Comparison of ENCODE assay signal across 9 mouse cellular contexts in the genomic region with DNA sequence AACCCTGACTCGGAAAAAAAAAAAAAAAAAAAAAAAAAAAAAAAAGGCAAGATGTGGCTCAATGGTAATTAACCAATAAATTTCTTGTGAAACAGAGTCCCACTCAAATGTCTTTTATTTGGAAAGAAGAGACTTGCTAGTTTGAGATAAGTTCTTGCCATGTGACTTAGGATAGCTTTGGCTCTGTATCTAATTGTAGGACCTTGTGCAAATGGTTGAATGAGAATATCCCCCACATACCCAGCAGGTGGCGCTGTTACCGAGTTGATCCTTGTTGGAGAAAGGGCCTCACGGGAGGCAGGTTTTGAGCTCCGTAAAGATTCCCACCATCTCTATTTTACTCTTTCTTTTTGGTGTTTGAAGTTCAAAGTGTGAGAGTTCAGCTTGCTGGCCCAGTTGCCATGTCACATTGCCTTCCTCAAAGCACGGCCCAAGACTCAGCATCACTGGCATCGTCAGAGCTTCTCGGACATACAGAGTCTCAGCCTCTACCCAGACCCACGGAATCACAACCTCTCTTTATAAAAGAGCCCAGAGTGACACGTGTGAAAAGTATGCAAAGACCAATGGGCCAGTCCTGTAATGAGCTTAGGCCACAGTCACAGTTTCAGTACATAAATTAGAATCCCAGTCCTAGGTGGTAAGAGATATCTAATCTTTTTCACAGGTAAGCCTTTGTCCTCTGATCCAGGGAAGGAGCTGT. TPM values are rescaled to one million over a fixed set of nuclear protein-coding genes. Genes with fewer than 3 reads are reported as not detected.
A peak's percentile ranks its signal among the peaks of the same experiment; 100 is the strongest.
DNase-seq lines count a peak whose midpoint lies in the region; ATAC-seq and TF ChIP-seq lines count a peak whose summit lies in the region.
"Had no signal": no experiment of that assay in that cellular context is flagged by ENCODE, and none has a peak within 500 bp of the region (broad histone marks: within the 10 kb centered on the region; RNA-seq: fewer than 3 reads in every experiment).

No protein-coding gene starts in this region.

- TF ChIP-seq POLR2A in myocyte (IDR thresholded peaks at IDR 0.05; ENCODE audit: insufficient read length, low read depth): no peak

- no peaks in the 10 kb centered on the region for H3K36me3 ChIP-seq in forebrain, embryonic 10.5 days (replicated peaks)
- no peaks in the 10 kb centered on the region for H3K36me3 ChIP-seq in heart, embryonic 14.5 days (ENCODE audit: control insufficient read depth, insufficient read depth, low read length)
- no peaks in the 10 kb centered on the region for H3K36me3 ChIP-seq in kidney, postnatal 0 days (ENCODE audit: insufficient read depth, low read length)
- H3K36me3 ChIP-seq in liver, embryonic 11.5 days (ENCODE audit: control insufficient read depth, insufficient read depth, low read length): no peaks in the 10 kb centered on the region
- no peaks in the 10 kb centered on the region for H3K36me3 ChIP-seq in myocyte (ENCODE audit: control insufficient read depth, insufficient read depth)

- no peak overlapping the region for H3K27ac ChIP-seq in forebrain, embryonic 10.5 days
- H3K27ac ChIP-seq in heart, embryonic 14.5 days (replicated peaks in 1 of 2; ENCODE audit: control insufficient read depth in 1 of 2, insufficient read depth in 1 of 2, low read depth in 2 of 2, low read length in 2 of 2): no peak overlapping the region
- no peak overlapping the region for H3K27ac ChIP-seq in kidney, postnatal 0 days
- no peak overlapping the region for H3K27ac ChIP-seq in liver, embryonic 11.5 days (ENCODE audit: low read depth, low read length)

- no peaks in the 10 kb centered on the region for H3K9me3 ChIP-seq in forebrain, embryonic 10.5 days
- H3K9me3 ChIP-seq in heart, embryonic 14.5 days (ENCODE audit: control insufficient read depth, low read length): no peaks in the 10 kb centered on the region
- H3K9me3 ChIP-seq in kidney, postnatal 0 days (replicated peaks; ENCODE audit: low read length): no peaks in the 10 kb centered on the region
- H3K9me3 ChIP-seq in liver, embryonic 11.5 days (ENCODE audit: control insufficient read depth, low read length): no peaks in the 10 kb centered on the region

- peak overlapping the region; percentile 49 for H3K4me2 ChIP-seq in heart, embryonic 14.5 days (ENCODE audit: low read length)
- H3K4me2 ChIP-seq in kidney, postnatal 0 days (ENCODE audit: low read length): no peak overlapping the region
- peak overlapping the region; percentile 63 for H3K4me2 ChIP-seq in liver, embryonic 11.5 days
- H3K4me2 ChIP-seq in myocyte (ENCODE audit: low read depth): peak overlapping the region; percentile 53

- peak; percentile 93 for TF ChIP-seq CTCF in kidney, postnatal 0 days (IDR thresholded peaks at IDR 0.05; ENCODE audit: low read depth)

- 36% methylated on average over 10 of the region's 10 CpGs for WGBS in forebrain, embryonic 10.5 days
- 32% methylated on average over 10 of the region's 10 CpGs for whole genome bisulfite sequencing in heart, embryonic 14.5 days
- WGBS in kidney, postnatal 0 days: 31% methylated on average over 10 of the region's 10 CpGs
- 35% methylated on average over 10 of the region's 10 CpGs for WGBS in liver, embryonic 11.5 days

- peak; percentile 70 to 80 for DNase-seq in CD8-positive naive resting alpha-beta T cell, adult 2 months (ENCODE audit: low read depth in 2 of 2, low spot score in 2 of 2)
- peak; percentile 92 for DNase-seq in c-Kit-positive CD71-negative TER-119-negative erythroid progenitor cells, embryonic 14.5 days (ENCODE audit: low read depth)
- DNase-seq in forebrain, embryonic 10.5 days (ENCODE audit: extremely low spot score, low spot score): peak; percentile 82
- DNase-seq in kidney, postnatal 0 days (ENCODE audit: low spot score): peak; percentile 90
- DNase-seq in liver, embryonic 11.5 days (ENCODE audit: low spot score): peak; percentile 81
- peak; percentile 86 to 96 for DNase-seq in spleen, postnatal 4 days (ENCODE audit: low spot score in 2 of 2)

- H3K27me3 ChIP-seq in forebrain, embryonic 10.5 days (ENCODE audit: poor library complexity, severe bottlenecking): peaks cover 49% of the 10 kb centered on the region
- H3K27me3 ChIP-seq in heart, embryonic 14.5 days (ENCODE audit: control insufficient read depth, insufficient read depth, low read length): peaks cover 47% of the 10 kb centered on the region
- no peaks in the 10 kb centered on the region for H3K27me3 ChIP-seq in kidney, postnatal 0 days (ENCODE audit: insufficient read depth, low read length)
- peaks cover 20% of the 10 kb centered on the region for H3K27me3 ChIP-seq in liver, embryonic 11.5 days (replicated peaks; ENCODE audit: control insufficient read depth, insufficient read depth, low read length)
- H3K27me3 ChIP-seq in myocyte (ENCODE audit: control insufficient read depth, insufficient read depth, insufficient read length): no peaks in the 10 kb centered on the region

- H3K9ac ChIP-seq in heart, embryonic 14.5 days (ENCODE audit: low read length): no peak overlapping the region
- no peak overlapping the region for H3K9ac ChIP-seq in kidney, postnatal 0 days (ENCODE audit: low read depth, low read length)
- H3K9ac ChIP-seq in liver, embryonic 11.5 days (ENCODE audit: low read depth, low read length): no peak overlapping the region

- ATAC-seq in heart, embryonic 14.5 days (ENCODE audit: insufficient number of reproducible peaks, insufficient read depth, low FRiP score, low read depth): no peak
- ATAC-seq in kidney, postnatal 0 days (replicated peaks; ENCODE audit: low FRiP score, low read depth): peak; percentile 29; the same call in 1 of the 2 replicates
- ATAC-seq in liver, embryonic 11.5 days (replicated peaks; ENCODE audit: low FRiP score): peak; percentile 74

- H3K4me3 ChIP-seq in forebrain, embryonic 10.5 days: peak overlapping the region; percentile 31
- H3K4me3 ChIP-seq in heart, embryonic 14.5 days (ENCODE audit: control insufficient read depth in 1 of 2, insufficient read depth in 1 of 2, low read depth in 1 of 2, low read length in 2 of 2): no peak overlapping the region; a peak in 1 of 4 replicates
- no peak overlapping the region for H3K4me3 ChIP-seq in kidney, postnatal 0 days (replicated peaks; ENCODE audit: low read depth, low read length)
- H3K4me3 ChIP-seq in liver, embryonic 11.5 days (ENCODE audit: low read depth, low read length): peak overlapping the region; percentile 27; the same call in 1 of the 2 replicates
- H3K4me3 ChIP-seq in myocyte: no peak overlapping the region
- H3K4me3 ChIP-seq: erythroblast, embryonic 14.5 days had no signal

- H3K79me2 ChIP-seq in myocyte (ENCODE audit: control insufficient read depth, insufficient read depth): no peaks in the 10 kb centered on the region

- H3ac ChIP-seq in myocyte (ENCODE audit: control insufficient read depth, insufficient read length): no peak overlapping the region

- H3K4me1 ChIP-seq in forebrain, embryonic 10.5 days: no peaks in the 10 kb centered on the region
- no peaks in the 10 kb centered on the region; a peak in 2 of 4 replicates for H3K4me1 ChIP-seq in heart, embryonic 14.5 days (ENCODE audit: control insufficient read depth in 2 of 2, insufficient read depth in 2 of 2, low read length in 2 of 2)
- H3K4me1 ChIP-seq in kidney, postnatal 0 days (replicated peaks; ENCODE audit: insufficient read depth, low read length): no peaks in the 10 kb centered on the region
- no peaks in the 10 kb centered on the region for H3K4me1 ChIP-seq in liver, embryonic 11.5 days (replicated peaks; ENCODE audit: control insufficient read depth, insufficient read depth, low read length)

TF ChIP-seq in myocyte, 11 proteins besides CTCF, POLR2A, EP300 and RAD21:
- TF ChIP-seq MAX (IDR thresholded peaks at IDR 0.05; ENCODE audit: low read depth) (no peak), USF1 (IDR thresholded peaks at IDR 0.05; ENCODE audit: low read depth) (peak; percentile 43)

RNA-seq across cellular contexts. Expression of a gene that starts 11.1 kb away (rescaled TPM):
- polyA plus RNA-seq in forebrain, embryonic 10.5 days (2016; fragmentation: Nextera tagmentation; extraction: Ambion mirVana): not detected in 2 replicates
- 0.15 TPM in 1 of 2 replicates, not detected in the other for polyA plus RNA-seq in heart, embryonic 14.5 days (2014; fragmentation: Nextera tagmentation; extraction: Ambion mirVana)
- polyA plus RNA-seq in kidney, postnatal 0 days (2015; fragmentation: Nextera tagmentation; extraction: Ambion mirVana): 0.32 and 0.41 TPM in 2 replicates
- polyA plus RNA-seq in liver, embryonic 11.5 days (2014; fragmentation: Nextera tagmentation; extraction: Ambion mirVana): 0.14 TPM in 1 of 2 replicates, not detected in the other
- 1.6 TPM for polyA plus RNA-seq in myocyte (2012; fragmentation: generic; extraction: Trizol)
- polyA plus RNA-seq: erythroblast, embryonic 14.5 days had no signal

RNA-seq across cellular contexts. Expression of a gene that starts 16.3 kb away (rescaled TPM):
- 30.9 and 33.2 TPM in 2 replicates for polyA plus RNA-seq in forebrain, embryonic 10.5 days (2016; fragmentation: Nextera tagmentation; extraction: Ambion mirVana)
- 23.0 and 27.5 TPM in 2 replicates for polyA plus RNA-seq in heart, embryonic 14.5 days (2014; fragmentation: Nextera tagmentation; extraction: Ambion mirVana)
- polyA plus RNA-seq in kidney, postnatal 0 days (2015; fragmentation: Nextera tagmentation; extraction: Ambion mirVana): 32.8 and 34.9 TPM in 2 replicates
- polyA plus RNA-seq in liver, embryonic 11.5 days (2014; fragmentation: Nextera tagmentation; extraction: Ambion mirVana): 34.8 and 36.7 TPM in 2 replicates
- polyA plus RNA-seq in myocyte (2012; fragmentation: generic; extraction: Trizol): 26.8 TPM

RNA-seq across cellular contexts. Expression of a gene that starts 16.8 kb away (rescaled TPM):
- polyA plus RNA-seq in forebrain, embryonic 10.5 days (2016; fragmentation: Nextera tagmentation; extraction: Ambion mirVana): 0.19 and 0.39 TPM in 2 replicates
- not detected in 2 replicates for polyA plus RNA-seq in heart, embryonic 14.5 days (2014; fragmentation: Nextera tagmentation; extraction: Ambion mirVana)
- 2.0 and 2.1 TPM in 2 replicates for polyA plus RNA-seq in kidney, postnatal 0 days (2015; fragmentation: Nextera tagmentation; extraction: Ambion mirVana)
- polyA plus RNA-seq in liver, embryonic 11.5 days (2014; fragmentation: Nextera tagmentation; extraction: Ambion mirVana): 0.62 TPM in 1 of 2 replicates, not detected in the other
- polyA plus RNA-seq in myocyte (2012; fragmentation: generic; extraction: Trizol): 0.06 TPM

RNA-seq across cellular contexts. Expression of a gene that starts 25.7 kb away (rescaled TPM):
- not detected in 2 replicates for polyA plus RNA-seq in forebrain, embryonic 10.5 days (2016; fragmentation: Nextera tagmentation; extraction: Ambion mirVana)
- polyA plus RNA-seq in heart, embryonic 14.5 days (2014; fragmentation: Nextera tagmentation; extraction: Ambion mirVana): 0.15 TPM in 2 replicates
- polyA plus RNA-seq in kidney, postnatal 0 days (2015; fragmentation: Nextera tagmentation; extraction: Ambion mirVana): not detected in 2 replicates
- polyA plus RNA-seq in liver, embryonic 11.5 days (2014; fragmentation: Nextera tagmentation; extraction: Ambion mirVana): 0.35 and 0.45 TPM in 2 replicates
- not detected for polyA plus RNA-seq in myocyte (2012; fragmentation: generic; extraction: Trizol)
- polyA plus RNA-seq: erythroblast, embryonic 14.5 days had no signal

RNA-seq across cellular contexts. Expression of a gene that starts 34.1 kb away (rescaled TPM):
- polyA plus RNA-seq in forebrain, embryonic 10.5 days (2016; fragmentation: Nextera tagmentation; extraction: Ambion mirVana): 7.1 and 8.4 TPM in 2 replicates
- polyA plus RNA-seq in heart, embryonic 14.5 days (2014; fragmentation: Nextera tagmentation; extraction: Ambion mirVana): 14.4 and 16.0 TPM in 2 replicates
- polyA plus RNA-seq in kidney, postnatal 0 days (2015; fragmentation: Nextera tagmentation; extraction: Ambion mirVana): 8.6 and 8.9 TPM in 2 replicates
- polyA plus RNA-seq in liver, embryonic 11.5 days (2014; fragmentation: Nextera tagmentation; extraction: Ambion mirVana): 11.5 and 12.4 TPM in 2 replicates
- 40.2 TPM for polyA plus RNA-seq in myocyte (2012; fragmentation: generic; extraction: Trizol)

Comparison
In these comparisons a context has a peak if more than half of its experiments do, and no peak if none do; other contexts are left out.
1. H3K4me3 ChIP-seq: peak in forebrain, embryonic 10.5 days (single experiment) and liver, embryonic 11.5 days (single experiment); none in heart, embryonic 14.5 days (0 of 2), kidney, postnatal 0 days (single experiment) and myocyte (single experiment).
2. Peak in every context shown above with its lines, with median percentiles within 50 percentile points of each other: DNase-seq.